ENCODE assay signal across 24 mouse cellular contexts in genomic region chr5:76474931-76475330, GRCm38 (mm10). TPM values are rescaled to one million over a fixed set of nuclear protein-coding genes. Genes with fewer than 3 reads are reported as not detected.
A peak's percentile ranks its signal among the peaks of the same experiment; 100 is the strongest.
DNase-seq lines count a peak whose midpoint lies in the region; ATAC-seq and TF ChIP-seq lines count a peak whose summit lies in the region.
"Had no signal": no experiment of that assay in that cellular context is flagged by ENCODE, and none has a peak within 500 bp of the region (broad histone marks: within the 10 kb centered on the region; RNA-seq: fewer than 3 reads in every experiment).

No protein-coding gene starts in this region.

- H3K27me3 ChIP-seq in liver, embryonic 13.5 days, result no peaks in the 10 kb centered on the region
- no peaks in the 10 kb centered on the region for H3K27me3 ChIP-seq in liver, postnatal 0 days (ENCODE audit: insufficient read depth, low read length)
- no peaks in the 10 kb centered on the region for H3K27me3 ChIP-seq in midbrain, embryonic 14.5 days (ENCODE audit: control insufficient read depth, insufficient read depth, low read length)
- H3K27me3 ChIP-seq: embryonic facial prominence, embryonic 12.5 days; forebrain, embryonic 15.5 days had no signal

- peak; percentile 59; the same call in 1 of the 2 replicates for ATAC-seq in liver, embryonic 13.5 days (ENCODE audit: low read depth)
- 0 out of 2 replicates have a peak, but pooled peaks have one; percentile 13 for ATAC-seq in liver, postnatal 0 days
- ATAC-seq in midbrain, embryonic 14.5 days (ENCODE audit: low FRiP score, low TSS enrichment), result no peak
- ATAC-seq: activated CD4-positive, CD25-positive, alpha-beta regulatory T cell, adult 4 months; forebrain, embryonic 15.5 days; Patski had no signal

- no peak for DNase-seq in liver, embryonic 13.5 days
- DNase-seq in liver (no peak), MEL-GATA-1-ER (ENCODE audit: extremely low read depth, low read depth) (peak; percentile 72)
- DNase-seq in liver, postnatal 0 days, result no peak
- DNase-seq in midbrain, embryonic 14.5 days, result no peak
- no peak for DNase-seq in layer of hippocampus, adult 8-10 months (ENCODE audit: low spot score in 2 of 2)
- DNase-seq: adrenal gland, postnatal 14 days; cerebellum, adult 18-20 months; cerebellum, adult 9-11 months; gastrocnemius, postnatal 36 days; heart, adult 18-20 months had no signal

- H3K9me3 ChIP-seq in liver, embryonic 13.5 days (replicated peaks), result no peaks in the 10 kb centered on the region
- no peaks in the 10 kb centered on the region for H3K9me3 ChIP-seq in liver, postnatal 0 days (ENCODE audit: low read length)
- H3K9me3 ChIP-seq in midbrain, embryonic 14.5 days (ENCODE audit: control insufficient read depth, low read length), result no peaks in the 10 kb centered on the region; the same call in 1 of the 2 replicates
- H3K9me3 ChIP-seq: embryonic facial prominence, embryonic 12.5 days; forebrain, embryonic 15.5 days; hindbrain, embryonic 10.5 days had no signal

- no peak overlapping the region for H3K4me2 ChIP-seq in liver, embryonic 13.5 days
- H3K4me2 ChIP-seq in liver, postnatal 0 days (ENCODE audit: low read depth, low read length), result no peak overlapping the region
- no peak overlapping the region for H3K4me2 ChIP-seq in midbrain, embryonic 14.5 days (ENCODE audit: low read length)
- H3K4me2 ChIP-seq: embryonic facial prominence, embryonic 12.5 days; forebrain, embryonic 15.5 days; heart, embryonic 11.5 days; hindbrain, embryonic 14.5 days had no signal

- no peaks in the 10 kb centered on the region for H3K4me1 ChIP-seq in liver, embryonic 13.5 days (replicated peaks)
- no peaks in the 10 kb centered on the region for H3K4me1 ChIP-seq in liver, postnatal 0 days (ENCODE audit: insufficient read depth)
- no peaks in the 10 kb centered on the region for H3K4me1 ChIP-seq in midbrain, embryonic 14.5 days (ENCODE audit: control insufficient read depth, insufficient read depth, low read length)
- H3K4me1 ChIP-seq: forebrain, embryonic 15.5 days had no signal

- no peak overlapping the region for H3K27ac ChIP-seq in liver, embryonic 13.5 days
- H3K27ac ChIP-seq in liver, postnatal 0 days (ENCODE audit: low read depth), result no peak overlapping the region
- no peak overlapping the region for H3K27ac ChIP-seq in midbrain, embryonic 14.5 days (replicated peaks; ENCODE audit: low read depth, low read length)
- H3K27ac ChIP-seq: embryonic facial prominence, embryonic 12.5 days; forebrain, embryonic 15.5 days; hindbrain, embryonic 10.5 days; hindbrain, embryonic 14.5 days had no signal

- H3K36me3 ChIP-seq in liver, embryonic 13.5 days, result no peaks in the 10 kb centered on the region
- no peaks in the 10 kb centered on the region for H3K36me3 ChIP-seq in liver, postnatal 0 days (replicated peaks; ENCODE audit: insufficient read depth, low read length)
- H3K36me3 ChIP-seq in midbrain, embryonic 14.5 days (ENCODE audit: control insufficient read depth, insufficient read depth, low read length), result no peaks in the 10 kb centered on the region
- H3K36me3 ChIP-seq: embryonic facial prominence, embryonic 12.5 days; forebrain, embryonic 15.5 days; hindbrain, embryonic 10.5 days had no signal

- 29% methylated on average over 2 of the region's 2 CpGs for WGBS in liver, embryonic 13.5 days (ENCODE audit: insufficient replicate concordance)
- 45% methylated on average over 2 of the region's 2 CpGs for WGBS in liver, postnatal 0 days (ENCODE audit: insufficient replicate concordance)
- WGBS in midbrain, embryonic 14.5 days, result 83% methylated on average over 2 of the region's 2 CpGs

- TF ChIP-seq EP300 in liver, postnatal 0 days (IDR thresholded peaks at IDR 0.05; ENCODE audit: low read depth), result no peak

- no peak overlapping the region for H3K4me3 ChIP-seq in liver, embryonic 13.5 days (replicated peaks)
- no peak overlapping the region for H3K4me3 ChIP-seq in liver, postnatal 0 days (ENCODE audit: low read depth, low read length)
- no peak overlapping the region for H3K4me3 ChIP-seq in midbrain, embryonic 14.5 days (replicated peaks; ENCODE audit: low read depth, low read length)
- H3K4me3 ChIP-seq: embryonic facial prominence, embryonic 12.5 days; forebrain, embryonic 15.5 days; hindbrain, embryonic 10.5 days had no signal

- H3K9ac ChIP-seq in liver, embryonic 13.5 days, result no peak overlapping the region
- H3K9ac ChIP-seq in liver, postnatal 0 days (replicated peaks), result no peak overlapping the region
- H3K9ac ChIP-seq in midbrain, embryonic 14.5 days (replicated peaks; ENCODE audit: low read length), result no peak overlapping the region
- H3K9ac ChIP-seq: embryonic facial prominence, embryonic 12.5 days; forebrain, embryonic 15.5 days; hindbrain, embryonic 14.5 days had no signal

- TF ChIP-seq CTCF in liver, postnatal 0 days (IDR thresholded peaks at IDR 0.05; ENCODE audit: low read depth), result no peak

RNA-seq across cellular contexts. Expression of gene Gm7271, which starts 8.9 kb away (rescaled TPM):
- not detected in 2 replicates for polyA plus RNA-seq in liver, embryonic 13.5 days (2015; fragmentation: Nextera tagmentation; extraction: Ambion mirVana)
- polyA plus RNA-seq in liver, postnatal 0 days (2015; fragmentation: Nextera tagmentation; extraction: Ambion mirVana), result not detected in 2 replicates
- 0.36 TPM in 1 of 2 replicates, not detected in the other for polyA plus RNA-seq in midbrain, embryonic 14.5 days (2014; fragmentation: Nextera tagmentation; extraction: Ambion mirVana)
- not detected for total RNA-seq in layer of hippocampus, adult 8-10 months (2022)
- total RNA-seq: adrenal gland, adult 18-20 months; adrenal gland, postnatal 14 days; ES-E14; gastrocnemius, adult 8-10 months; gastrocnemius, postnatal 36 days; heart, adult 18-20 months; heart, postnatal 25 days had no signal
- polyA plus RNA-seq: activated CD4-positive, CD25-positive, alpha-beta regulatory T cell, adult 4 months; forebrain, embryonic 11.5 days; forebrain, embryonic 15.5 days; heart, embryonic 11.5 days; heart, embryonic 16.5 days; hindbrain, embryonic 14.5 days; Patski had no signal

RNA-seq across cellular contexts. Expression of gene Exoc1, which starts 54.2 kb away (rescaled TPM):
- polyA plus RNA-seq in liver, embryonic 13.5 days (2015; fragmentation: Nextera tagmentation; extraction: Ambion mirVana), result 12.8 and 13.6 TPM in 2 replicates
- 7.0 and 7.2 TPM in 2 replicates for polyA plus RNA-seq in liver, postnatal 0 days (2015; fragmentation: Nextera tagmentation; extraction: Ambion mirVana)
- polyA plus RNA-seq in midbrain, embryonic 14.5 days (2014; fragmentation: Nextera tagmentation; extraction: Ambion mirVana), result 56.3 and 75.8 TPM in 2 replicates
- total RNA-seq in layer of hippocampus, adult 8-10 months (2022), result 10 to 100 TPM; 52.0 to 68.2 (median 61.9) TPM
